Mouse (Mus musculus) skeletal muscle tissue, adult 2 months (tissue): Measurements from ENCODE around the gene Zbtb20.

Experiments
- DNase-seq: peaks from one replicate; pipeline ENCODE4 v3.0.0-alpha.2; 2012; ENCODE audit warnings: low read depth, low spot score

Gene Zbtb20

DNA sequence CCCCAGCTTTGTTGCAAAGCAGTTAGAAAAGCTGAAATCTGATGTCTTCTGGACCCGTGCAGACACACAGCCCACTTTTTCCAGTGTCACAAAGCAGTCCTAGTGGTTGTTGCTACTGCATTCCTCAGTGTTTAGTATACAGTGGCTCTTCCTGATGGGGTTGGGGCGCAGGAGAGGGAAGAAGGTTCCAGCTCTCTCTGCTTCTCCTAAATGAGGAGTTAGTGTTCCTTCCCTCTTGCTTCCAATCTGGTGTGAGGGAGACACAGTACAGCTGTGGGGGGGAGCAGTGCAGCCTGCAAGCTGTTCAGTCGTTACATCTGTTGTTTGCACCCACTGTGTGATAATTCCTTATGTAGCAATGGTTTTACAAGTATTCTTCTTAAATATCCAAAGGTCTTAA is 415.7 kb downstream of the Zbtb20 start:
- no peak for DNase-seq

DNA sequence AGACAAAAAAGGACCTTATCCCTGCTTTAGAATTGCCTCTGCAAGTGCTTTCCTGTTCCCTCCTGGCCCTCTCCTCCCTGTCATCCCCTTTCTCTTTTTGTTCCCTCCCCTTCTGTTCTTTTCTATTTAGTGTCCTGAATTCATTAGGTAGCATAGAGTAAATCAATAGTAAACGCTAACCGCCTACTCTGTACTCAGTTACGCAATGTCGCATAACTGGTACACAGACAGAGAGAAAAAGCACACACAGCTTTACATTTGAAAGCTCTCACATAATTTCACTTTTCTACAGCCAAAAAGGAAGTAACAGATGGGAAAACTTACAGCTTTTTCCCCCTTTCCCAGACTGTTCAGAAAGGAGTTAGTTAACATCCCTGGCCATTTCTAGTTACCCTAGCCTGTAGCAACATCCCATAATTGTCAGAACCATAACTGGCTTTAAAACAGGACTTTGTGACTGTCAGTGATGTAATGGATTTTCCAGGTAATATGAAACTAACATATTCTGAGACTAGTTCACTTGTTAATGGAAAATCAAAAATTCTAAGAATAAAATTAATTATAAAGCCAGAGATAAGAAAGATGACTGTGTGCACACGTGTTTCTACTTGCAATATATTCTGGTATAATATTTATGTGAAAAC is 422.4 kb downstream of the Zbtb20 start:
- no peak for DNase-seq

DNA sequence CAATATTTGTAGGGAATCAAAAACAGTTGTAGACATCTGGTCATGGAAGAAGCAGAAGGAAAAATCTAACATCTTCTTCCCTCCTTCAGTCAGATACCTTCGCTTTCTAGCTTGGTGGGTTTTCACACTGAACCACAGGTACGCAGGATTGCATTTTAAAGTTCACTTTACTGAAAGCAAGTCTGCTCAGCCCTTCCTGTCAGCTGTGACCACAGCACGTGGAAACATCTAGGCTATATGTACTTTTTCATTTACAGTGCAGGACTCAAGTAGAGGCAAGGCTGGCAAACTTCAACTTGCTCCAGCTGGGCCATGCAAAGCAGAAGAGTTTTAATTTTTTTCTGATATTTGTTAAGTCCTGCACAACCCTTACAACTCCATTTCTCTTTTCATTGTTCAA is 424.7 kb downstream of the Zbtb20 start:
- no peak for DNase-seq

DNA sequence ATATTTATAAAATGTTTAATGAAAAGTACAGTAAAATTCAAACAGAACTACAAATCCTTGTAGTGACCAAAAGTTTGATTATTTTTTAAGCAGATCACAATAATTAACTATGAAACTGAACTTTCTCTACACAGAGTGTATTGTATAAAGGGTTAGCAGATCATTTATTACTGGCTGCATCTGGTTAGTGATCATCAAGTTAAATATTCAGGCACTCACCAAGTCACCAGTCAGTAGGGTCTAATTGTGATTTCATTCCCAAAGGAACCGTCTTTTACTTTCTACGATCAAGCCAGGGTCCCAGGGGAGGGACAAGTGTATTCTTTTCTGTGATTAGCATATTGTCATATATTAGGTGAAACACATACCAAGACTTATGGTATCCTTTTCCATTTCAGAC is 426.5 kb downstream of the Zbtb20 start:
- no peak for DNase-seq

DNA sequence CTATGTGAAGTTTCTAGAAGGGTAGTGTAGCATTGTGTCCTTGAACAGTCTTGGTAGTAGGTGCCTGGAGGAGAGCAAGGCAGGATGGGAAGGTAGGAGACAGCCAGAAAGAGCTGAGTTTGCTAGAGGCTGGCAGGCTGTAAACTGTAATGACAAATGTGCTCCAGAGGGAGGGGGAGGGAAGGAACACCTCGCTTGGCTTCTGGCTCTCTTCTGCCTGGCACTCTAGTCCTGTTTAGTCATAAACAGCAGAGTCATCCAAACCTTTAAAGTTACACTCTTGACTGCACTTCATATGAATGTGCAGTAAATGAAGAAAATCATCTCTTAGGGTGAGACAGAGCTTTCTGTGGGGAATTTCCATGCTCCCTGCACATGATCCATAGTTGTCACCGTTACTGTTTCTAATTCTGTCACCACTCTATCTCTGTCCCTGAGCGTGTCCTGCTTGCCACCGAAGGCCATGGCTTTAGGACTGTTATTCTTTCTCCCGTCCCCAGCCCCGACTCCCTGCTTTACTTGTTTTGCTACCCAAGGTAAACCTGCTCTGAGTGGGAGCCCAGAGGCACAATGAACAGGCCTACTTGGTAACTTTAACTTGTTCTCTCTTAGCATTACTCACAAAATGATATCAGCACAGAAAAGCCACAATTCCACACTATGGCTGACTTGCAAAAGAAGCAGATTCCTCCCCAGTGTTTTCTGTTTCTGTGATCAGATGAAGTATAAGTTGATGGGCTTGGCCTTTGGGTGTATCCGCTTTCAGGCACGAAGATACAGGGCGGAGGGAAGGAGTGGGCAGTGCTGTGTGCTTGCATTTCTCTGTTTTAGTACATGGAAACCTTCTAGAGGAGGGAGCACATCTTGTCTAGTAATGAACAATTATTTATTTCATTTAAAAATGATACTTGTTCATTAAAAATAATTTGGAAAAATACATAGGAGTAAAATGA is 427.8 kb downstream of the Zbtb20 start:
- DNase-seq: peak; percentile 82

DNA sequence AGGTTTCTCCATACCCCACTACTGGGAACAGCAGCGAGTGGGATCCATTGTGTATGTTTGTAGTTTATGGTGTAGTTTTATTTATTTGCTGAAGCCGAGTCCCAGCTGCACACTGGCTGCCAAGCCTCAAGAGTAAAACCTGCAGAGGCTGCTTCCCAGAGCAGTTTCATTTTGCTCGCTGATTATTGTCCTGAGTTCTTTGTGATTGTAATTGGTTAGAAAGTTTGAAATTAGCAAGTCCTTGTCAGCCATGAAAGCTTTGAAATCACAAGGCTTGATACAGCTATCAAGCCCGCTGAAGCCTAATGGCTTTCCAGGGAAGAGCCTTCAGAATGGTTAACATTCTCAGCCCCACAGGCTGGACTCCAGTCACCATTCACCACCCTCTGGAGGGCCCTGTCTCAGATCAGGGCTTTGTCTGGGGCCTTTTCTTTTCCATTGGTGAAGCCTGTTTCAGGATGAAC is 434.3 kb downstream of the Zbtb20 start:
- no peak for DNase-seq

DNA sequence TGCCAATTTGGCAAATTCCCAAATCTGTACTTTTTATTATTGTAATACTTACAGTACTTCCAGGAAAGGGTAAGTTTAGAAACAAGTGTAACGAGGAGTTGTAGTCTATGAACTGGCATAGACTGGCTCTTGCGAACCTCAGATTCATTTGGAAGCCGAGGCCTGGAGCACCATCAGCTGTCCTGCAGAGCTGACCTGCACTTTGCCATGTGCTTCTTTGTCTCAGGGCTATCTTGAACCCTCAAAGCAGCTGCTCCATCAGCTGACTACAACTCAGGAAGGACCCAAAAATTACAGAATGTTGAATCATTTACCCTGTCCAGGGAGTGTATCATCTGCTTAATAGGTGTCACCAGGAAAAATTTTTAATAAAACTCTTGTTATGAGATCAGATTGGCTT is 448.3 kb downstream of the Zbtb20 start:
- no peak for DNase-seq

DNA sequence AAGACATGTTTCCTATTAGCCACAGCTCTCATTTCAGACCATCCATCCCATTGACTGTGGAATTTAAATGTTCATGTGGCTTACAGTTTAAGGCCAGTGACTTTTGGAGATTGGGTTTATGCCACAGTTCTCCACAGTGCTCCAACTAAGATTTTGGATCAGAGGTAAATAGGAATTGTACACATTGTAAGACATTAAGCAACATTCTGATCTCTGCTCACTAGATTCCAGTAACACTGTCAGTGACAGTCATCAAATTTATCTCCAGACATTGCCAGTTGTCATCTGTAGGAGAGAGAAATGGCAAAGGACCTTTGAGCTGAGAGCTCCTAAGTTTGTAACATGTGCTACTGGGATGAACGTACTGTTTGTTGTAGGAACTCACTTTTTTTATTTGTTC is 452.5 kb downstream of the Zbtb20 start:
- DNase-seq: no peak

DNA sequence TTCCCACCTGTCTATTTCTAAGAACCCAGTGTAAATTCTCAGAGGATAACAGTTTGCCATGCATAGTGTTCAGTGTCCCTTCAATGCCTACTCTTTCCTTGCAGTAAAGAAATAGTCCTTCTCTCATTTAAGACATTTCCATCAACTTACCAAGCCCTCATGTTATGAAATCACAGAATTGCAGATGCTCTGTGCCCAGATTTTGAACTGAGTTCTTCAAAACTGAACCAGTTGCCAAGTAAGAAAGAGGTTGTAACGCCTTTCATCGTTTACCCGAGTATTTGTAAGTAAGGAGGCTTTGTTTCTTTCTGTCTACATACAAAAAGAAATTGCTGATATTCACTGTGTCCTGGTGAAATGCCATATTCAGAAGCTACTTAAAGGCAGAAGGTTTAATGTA is 454.5 kb downstream of the Zbtb20 start:
- DNase-seq: no peak

DNA sequence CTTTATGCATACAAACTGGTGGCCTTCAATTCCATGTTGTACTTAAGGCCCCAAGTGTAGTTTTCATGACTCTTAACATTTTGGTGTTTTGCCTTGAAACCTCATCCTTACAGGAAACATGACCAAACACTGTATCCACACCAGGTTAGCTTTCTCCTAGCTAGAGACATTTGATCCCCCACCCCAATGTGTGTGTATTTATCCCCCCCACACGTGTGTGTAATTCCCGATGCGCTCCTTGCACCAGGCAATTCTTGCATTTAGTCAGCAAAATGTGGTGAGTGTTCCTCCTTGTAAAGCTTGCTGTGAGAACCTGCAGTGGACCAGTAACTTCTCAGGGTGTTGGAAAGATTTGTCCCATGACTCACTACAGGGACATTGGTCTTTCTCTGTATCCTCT is 455.8 kb downstream of the Zbtb20 start:
- no peak for DNase-seq

DNA sequence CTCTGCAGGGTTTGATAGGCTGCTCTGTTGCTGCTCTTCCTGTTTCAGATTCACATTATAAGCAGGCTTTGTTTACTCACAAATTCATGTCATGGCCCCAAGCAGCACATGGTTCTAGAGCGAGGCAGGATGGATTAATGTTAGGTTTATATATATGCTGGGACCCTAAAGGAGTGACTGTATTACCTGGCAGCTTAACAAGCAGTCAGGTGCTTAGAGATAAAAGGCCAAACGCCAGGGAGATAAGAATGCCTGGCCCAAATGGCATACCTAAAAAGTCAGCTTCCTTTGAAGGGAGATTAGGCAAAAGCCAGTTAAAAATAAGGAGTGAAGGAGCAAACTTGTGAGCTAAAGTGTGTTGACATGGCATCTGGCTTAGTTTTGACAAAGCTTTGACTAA is 457.1 kb downstream of the Zbtb20 start:
- no peak for DNase-seq

DNA sequence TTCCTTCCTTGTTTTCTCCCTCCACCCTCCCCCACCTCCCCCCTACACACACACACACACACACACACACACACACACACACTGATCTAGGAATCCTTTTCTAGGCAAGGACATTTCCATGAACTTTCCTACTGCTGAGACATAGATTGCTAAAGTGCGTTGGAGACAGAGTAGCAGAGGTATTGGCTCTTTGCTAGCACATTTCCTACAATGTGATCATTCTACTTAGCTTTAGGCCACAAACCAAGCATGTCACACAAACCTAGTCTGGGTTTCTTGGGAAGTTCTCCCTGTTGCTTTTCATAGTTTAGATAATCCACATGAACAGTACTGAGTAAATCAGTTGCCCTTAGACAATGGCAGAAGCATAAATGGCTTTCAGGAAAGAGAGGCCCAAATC is 457.6 kb downstream of the Zbtb20 start:
- DNase-seq: no peak

DNA sequence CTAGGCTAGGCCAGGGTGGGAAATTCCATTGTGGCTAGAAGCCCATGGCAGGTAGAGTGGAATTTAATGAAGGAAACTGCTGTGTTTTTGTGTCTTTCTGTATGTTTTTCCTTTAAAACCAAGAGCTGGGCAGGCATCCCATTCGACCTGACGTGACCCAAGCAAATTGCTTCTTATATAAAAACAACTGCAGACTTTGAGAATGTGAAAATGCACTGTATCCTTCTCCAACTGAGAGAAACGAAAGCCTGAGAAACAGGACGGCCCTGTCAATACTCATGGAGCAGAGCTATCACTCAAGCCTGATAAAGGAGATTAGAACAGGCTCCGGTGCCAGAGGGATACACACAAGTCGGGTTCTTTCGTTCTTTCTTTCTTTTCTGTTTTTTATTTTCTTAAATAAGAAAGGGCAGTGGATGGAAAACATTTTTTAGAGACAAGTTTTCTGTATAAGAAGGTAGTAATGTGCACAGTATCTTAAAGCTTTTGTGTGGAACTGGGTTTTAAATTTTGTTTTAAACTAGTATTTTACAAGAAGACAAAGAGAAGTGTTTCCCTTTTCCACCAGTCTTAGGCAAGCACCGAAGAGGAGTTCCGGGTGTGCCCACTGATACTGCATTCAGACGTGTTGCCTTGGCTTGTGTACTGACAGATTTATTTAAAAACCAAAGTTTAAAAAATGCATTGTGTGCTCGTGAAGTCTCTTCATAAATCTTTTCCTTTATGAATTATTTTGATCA is 458.9 kb downstream of the Zbtb20 start:
- DNase-seq: peak; percentile 40

DNA sequence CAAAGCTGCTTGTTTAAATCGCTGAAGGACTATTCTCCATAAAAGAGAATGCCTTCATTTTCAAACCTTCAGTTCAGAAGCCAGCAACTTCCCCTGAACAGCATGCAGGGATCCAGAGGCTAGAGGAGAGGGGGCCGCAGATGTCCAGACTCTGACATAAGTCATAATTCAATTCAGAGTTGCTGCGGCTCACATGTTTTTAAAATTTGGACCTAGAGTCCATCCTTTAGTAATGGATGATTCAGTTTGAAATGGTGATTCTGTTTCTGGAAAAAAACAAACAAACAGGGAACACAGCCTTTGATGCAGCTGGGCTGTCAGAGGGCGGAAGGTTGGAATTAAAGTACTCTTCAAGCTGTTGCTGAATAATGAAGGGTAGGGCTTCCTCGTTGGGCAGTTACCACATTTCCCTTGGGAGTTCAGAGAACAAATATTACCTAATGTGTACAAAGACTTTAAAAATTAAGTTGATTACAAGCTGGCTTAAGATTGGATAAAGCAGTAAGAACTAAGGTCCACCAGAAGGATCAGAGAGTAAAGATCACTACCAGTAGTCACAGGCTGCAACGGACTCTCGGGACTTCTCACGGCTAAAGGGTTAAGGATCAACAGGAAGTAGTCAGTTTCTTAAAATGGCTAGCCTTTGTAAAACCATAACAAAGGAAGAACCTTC is 459.6 kb downstream of the Zbtb20 start:
- peak; percentile 85 for DNase-seq

DNA sequence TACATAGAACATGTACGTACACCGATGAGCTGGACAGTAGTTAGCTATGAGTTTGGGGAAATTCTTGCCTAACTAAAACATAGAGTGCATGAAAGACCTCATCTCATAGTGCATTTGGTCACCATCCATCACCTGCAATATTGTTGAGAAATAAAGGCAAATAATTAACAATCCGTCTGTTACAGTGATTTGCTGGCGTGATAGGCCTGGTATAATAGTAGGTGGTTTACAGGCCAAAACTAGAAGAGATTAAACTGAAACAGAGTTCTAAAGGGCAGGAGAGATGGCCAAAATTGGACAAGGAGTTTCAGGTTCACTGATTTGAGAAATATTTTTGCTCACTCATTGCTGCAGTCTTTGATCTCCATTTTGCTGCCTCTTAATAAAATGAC is 460.1 kb downstream of the Zbtb20 start:
- no peak for DNase-seq

DNA sequence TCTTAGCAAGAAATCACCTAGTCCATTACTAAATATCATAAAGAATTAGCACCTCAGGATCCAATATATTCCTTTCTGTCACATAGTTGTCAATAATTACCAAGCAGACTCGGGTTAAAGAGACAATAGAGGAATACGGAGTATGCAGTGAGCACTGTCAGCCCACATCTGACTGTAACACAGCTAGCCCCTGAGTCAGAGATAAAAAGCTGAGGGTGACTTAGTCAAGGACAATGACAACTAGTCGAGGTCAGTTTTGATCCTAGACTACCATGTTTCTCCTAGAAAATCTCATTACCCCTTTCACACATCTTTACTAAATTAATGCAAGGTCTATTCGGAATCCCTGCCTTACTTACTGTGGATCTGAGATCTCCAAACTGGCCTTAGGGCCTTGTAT is 465.0 kb downstream of the Zbtb20 start:
- no peak for DNase-seq

DNA sequence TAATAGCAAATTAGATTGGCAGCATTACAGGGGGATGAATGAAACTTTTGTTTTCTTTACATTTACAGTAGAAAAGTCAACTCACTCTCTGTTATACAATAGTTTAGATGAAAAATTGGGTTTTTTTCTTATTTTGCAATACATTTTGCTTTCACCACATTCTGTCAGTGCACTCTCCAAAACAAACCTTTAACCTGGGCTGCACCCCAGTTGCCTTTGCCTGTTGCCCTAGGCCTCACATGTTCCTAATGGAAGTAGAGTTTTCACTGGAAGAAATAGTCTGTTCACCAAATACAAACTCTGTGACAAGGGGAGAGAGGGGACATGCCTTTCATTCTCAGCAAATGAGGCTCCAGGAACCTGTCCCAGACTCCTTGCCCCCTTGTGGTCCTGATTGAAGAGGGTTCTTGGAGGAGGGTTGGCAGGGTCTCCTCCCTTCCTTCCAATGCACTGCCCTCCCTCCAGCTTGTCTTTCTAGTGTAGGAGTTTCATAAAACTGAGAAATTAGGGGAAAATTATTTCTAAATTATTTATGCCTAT is 466.3 kb downstream of the Zbtb20 start:
- no peak for DNase-seq

DNA sequence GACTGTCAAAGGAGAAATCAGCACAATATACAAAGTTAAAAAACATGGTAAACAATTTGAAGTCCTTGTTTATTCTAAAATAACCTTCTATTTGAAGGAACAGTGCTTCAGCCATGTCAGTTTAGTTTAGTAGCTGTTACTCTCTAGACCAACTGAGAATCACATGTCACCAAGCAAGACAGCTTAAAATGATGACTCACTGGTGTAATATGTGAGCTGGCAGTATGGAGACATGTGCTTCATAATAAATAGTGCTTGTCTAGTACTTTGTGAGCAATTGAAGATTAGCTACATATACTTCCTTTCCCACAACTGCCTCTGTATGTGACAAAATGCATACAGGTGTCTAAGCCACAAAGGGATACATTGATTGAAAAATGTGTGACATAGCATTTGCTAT is 470.4 kb downstream of the Zbtb20 start:
- no peak for DNase-seq

DNA sequence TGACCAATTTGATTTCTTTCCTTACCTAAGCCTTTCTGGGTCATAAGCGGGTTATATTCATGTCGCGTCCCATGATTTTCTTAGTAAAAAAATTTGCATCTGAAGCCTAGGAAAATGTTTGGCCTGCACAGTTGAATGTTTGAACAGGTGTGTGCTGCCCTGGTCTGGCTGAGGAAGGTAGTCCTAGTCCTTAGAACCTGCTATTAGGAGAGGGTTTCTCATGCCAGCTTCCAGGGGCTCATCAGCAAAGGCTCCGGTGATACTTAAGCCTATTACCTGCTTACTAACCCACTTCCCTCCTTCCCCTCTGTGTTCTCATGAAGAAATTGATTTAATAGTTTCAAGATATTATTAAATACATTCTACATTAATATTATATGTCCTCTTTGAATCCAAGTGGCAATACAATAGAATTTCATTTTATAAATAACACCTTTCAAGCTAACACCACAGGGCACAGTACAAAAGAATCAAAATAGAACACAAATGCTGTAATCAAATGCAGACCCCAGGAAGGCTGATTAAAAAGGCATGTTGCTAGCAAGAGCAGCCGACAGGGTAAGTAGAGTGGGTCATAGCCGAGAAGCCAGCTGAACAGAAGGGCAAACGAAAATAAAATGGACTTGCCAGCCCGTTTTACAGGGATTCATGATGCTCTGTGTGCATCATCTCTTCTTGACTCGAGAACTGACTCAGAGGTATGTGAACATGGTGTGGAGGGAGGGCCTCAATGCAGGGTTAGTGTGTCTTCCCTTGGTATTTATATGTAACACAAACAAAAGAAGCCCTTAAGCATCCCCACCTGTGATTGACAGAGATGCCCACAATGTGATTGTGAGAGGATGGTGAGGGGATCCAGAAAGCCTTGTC is 480.3 kb downstream of the Zbtb20 start:
- no peak for DNase-seq

DNA sequence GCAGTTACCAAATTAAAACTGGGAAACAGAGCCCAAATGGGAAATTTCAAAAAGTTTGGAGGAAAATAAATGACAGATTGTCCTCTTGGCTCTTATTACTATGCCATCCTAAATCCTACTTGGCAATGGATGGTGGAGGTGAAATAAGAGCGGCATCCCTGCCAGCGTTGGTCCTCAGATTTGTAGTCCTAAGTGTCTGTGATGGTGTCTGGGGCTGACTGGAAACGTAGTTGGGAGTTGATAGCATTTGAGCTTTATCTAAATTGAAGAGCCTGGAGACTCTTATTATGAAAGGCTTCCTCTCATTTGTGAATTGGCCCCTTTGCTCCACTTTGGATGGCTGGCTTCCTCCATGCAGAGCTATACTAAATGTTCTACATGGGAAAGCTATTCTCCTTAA is 483.9 kb downstream of the Zbtb20 start:
- DNase-seq: no peak

DNA sequence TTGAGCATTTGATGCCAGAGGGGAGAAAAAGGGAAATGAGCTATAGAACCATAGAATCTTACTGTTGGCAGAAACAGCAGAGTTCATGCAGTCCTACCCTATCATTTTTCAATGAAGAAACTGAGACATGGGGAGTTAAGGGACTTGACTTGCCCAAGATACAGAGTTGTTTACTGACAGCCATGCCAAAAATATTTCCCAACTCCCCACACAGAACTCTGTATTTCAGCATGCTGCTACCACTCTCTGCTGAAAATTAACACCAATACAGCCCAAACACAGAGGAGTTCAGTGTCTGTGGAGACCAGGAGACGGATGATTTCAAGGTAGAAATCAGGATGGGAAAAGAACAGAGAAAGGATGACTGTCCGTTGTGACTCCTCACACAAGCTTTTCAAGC is 484.4 kb downstream of the Zbtb20 start:
- peak; percentile 61 for DNase-seq
